Mouse (Mus musculus) adrenal gland, postnatal 25 days (tissue): ENCODE data around the gene Fam53b. TPM values are rescaled to one million over a fixed set of nuclear protein-coding genes. Genes with fewer than 3 reads are reported as not detected.

Experiments
- DNase-seq: peaks from one replicate; pipeline ENCODE4 v3.0.0; 2021; ENCODE audit warnings: mixed read lengths
- total RNA-seq: library from RNA; stranded (reverse); gene quantifications from 2 replicates; pipeline ENCODE4 v1.2.3, GENCODE M21; 2021

Gene Fam53b
- total RNA-seq, 1 experiment from 2014 or later = 107 TPM

GRCm38 (mm10) chr7:132787496-132788190 lies 26.0 kb downstream of the Fam53b start:
- no peak for DNase-seq

GRCm38 (mm10) chr7:132787022-132787421 lies 26.7 kb downstream of the Fam53b start:
- DNase-seq = no peak

GRCm38 (mm10) chr7:132786522-132786921 lies 27.2 kb downstream of the Fam53b start:
- DNase-seq = no peak

DNA sequence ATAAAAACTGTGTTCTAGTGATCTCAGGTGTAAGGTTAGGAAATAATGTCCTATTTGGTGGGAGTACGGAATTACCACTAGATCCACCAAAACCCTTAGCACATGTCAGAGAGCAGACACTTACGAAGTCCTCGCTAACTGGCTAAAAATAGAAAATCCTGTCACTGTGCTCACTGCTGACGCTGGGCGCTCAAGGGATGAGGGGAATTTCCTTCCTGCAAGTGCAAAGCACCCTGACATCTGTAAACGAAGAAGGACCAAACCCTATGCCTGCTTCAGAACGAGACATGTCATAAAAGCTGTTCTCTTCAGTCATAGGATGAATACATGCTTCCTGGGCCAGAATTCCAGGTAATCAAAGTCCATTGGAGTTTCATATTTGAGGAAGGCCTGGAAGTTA lies 27.7 kb downstream of the Fam53b start:
- no peak for DNase-seq

- no peak for DNase-seq
Observed at GRCm38 (mm10) chr7:132784101-132784500, 29.6 kb downstream of the Fam53b start.

DNA sequence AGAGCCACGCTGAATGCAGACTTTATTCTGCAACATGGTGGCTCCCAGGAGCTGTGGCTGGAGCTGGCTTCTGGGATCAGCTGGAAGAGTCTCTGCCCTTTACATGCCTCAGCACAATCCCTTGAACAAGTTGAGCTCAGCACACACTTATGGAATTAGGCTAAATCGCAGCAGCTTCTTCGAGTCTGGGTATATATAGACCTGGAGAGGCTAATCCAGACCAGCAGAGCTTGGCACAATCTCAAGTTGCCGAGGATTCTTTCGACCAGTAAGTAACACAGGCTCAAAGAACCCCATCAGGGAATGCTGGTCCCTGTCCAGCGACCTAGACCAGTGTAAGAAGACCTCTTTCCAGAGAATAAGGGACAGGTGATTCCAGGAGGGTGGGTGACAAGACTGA lies 31.8 kb downstream of the Fam53b start:
- DNase-seq = no peak

- DNase-seq = no peak
Observed at GRCm38 (mm10) chr7:132781130-132781814, 32.4 kb downstream of the Fam53b start.

DNA sequence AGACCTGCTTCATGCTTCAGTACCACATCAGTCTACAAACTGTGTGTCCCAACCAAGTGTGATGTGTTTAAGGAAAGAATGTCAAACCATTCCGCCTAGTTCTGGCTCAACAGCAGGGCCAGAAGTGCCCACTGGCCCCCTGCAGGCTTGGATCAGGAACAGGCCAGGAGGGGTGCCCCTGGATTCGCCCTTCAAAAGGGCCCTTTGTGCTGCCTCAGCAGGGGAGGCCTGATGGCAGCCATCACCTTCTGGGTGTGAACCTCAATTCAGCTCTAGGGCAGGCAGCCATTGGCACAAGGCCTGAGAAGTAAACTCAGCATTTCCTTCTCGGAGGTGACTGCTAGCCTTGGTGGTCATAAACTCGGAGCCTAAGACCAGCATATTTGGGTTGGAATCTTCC lies 33.1 kb downstream of the Fam53b start:
- no peak for DNase-seq

DNA sequence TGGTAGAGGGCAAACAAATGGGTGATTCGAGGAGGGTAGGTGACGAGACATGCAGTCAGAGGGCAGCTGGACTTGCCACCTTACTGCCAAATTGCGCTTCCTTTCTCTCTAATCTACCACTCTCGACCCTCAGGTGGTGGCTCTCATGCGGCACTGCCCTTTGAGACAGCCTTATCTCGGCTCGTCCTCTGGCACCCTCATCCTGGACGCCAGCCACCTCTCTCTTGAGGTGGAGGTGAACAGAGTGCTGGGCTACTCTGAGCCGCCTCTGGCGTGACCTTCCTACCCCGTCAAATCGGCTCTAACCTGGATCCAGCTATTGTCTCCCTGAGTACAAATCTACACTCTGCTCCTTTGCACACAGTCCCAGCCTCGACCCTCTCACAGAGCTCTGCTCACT lies 35.1 kb downstream of the Fam53b start:
- no peak for DNase-seq

GRCm38 (mm10) chr7:132777728-132778453 lies 35.8 kb downstream of the Fam53b start:
- no peak for DNase-seq

- no peak for DNase-seq
Observed at GRCm38 (mm10) chr7:132777117-132777516, 36.6 kb downstream of the Fam53b start.

- DNase-seq = peak; percentile 70
Observed at GRCm38 (mm10) chr7:132776338-132777111, 37.2 kb downstream of the Fam53b start.

- DNase-seq = no peak
Observed at GRCm38 (mm10) chr7:132775922-132776321, 37.8 kb downstream of the Fam53b start.

DNA sequence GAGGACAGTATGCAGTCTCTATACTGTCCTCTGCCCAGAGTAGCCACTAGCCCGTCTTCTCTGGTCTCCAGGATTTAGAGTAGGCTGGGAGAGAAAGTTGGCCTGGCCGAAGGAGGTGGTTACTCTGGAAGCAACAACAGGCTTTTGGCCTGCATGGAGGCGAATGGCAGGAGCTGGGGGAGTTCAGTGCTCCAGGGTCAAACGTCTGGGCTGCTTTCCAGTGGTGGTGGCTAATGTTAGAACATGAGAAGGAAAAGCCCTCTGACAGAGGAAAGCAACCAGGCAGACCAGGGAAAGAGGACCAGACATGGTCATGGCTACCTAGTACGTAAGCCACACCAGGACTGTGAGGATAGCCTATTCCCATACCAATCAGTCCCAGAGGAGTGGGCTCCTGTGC lies 38.4 kb downstream of the Fam53b start:
- peak; percentile 77 for DNase-seq

GRCm38 (mm10) chr7:132773011-132773705 lies 40.5 kb downstream of the Fam53b start:
- DNase-seq = no peak

DNA sequence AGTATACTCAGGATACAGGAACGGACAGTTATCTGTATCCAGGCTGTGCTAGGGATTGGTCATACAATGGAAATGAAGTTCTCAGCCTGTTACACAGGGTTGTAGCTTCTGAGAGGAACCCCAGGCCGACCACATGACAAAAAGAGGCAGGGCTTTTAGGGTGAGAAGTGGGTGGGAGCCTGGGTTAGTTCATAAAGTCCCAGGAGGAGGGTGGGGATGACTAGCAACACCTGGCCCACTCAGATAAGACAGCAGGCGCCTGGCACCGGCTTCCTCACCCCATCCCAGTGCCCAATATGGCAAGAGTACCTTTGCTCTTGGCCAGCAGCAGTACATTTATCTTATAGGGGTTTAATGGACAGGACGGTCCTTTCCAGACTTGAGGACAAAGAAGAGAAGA lies 41.2 kb downstream of the Fam53b start:
- no peak for DNase-seq

GRCm38 (mm10) chr7:132768498-132769344 lies 45.0 kb downstream of the Fam53b start:
- DNase-seq = no peak

GRCm38 (mm10) chr7:132767999-132768370 lies 45.7 kb downstream of the Fam53b start:
- no peak for DNase-seq

- DNase-seq = no peak
Observed at GRCm38 (mm10) chr7:132767233-132767998, 46.3 kb downstream of the Fam53b start.

DNA sequence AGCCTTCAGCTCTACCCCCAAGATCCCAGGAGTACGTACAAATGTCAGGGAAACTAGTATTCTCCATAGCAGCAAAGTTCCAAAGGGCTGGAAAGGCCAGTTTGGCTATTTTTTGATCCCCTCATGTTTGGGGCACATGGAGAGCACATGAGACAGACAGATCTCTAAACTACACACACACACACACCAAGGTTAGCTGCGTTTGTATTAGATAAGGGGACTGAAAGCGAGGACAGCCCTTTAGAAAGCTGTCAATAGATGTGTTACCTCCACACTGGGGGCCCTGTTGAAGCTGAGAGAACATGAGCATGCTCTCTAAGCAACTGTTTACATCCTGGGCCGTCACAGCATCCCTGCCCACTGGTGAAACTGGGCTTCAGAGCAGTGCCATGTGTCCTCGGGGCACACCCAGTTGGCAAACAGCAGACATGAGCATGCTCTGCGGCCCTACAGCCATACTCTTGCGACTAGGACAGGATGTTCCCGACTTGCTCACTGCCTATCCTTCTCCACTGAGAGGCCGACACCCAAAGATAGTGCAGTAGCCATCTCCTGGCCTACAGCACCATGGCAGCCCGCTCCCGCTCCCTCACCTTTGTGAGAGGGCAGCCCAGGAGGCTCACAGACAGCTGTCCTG lies 47.3 kb downstream of the Fam53b start:
- no peak for DNase-seq
